Mouse (Mus musculus) erythroblast, embryonic 14.5 days (primary cell): ENCODE results near the gene Srpr.

ENCODE experiments used
- GATA1 ChIP-seq: IDR thresholded peaks from 2 replicates; pipeline ENCODE4 v1.6.1; 2012; ENCODE audit warnings: low read length, inconsistent platforms, mixed read lengths
- TAL1 ChIP-seq: IDR thresholded peaks from 3 replicates; pipeline ENCODE4 v1.6.1; 2012; ENCODE audit warnings: low read length, inconsistent platforms, mixed read lengths

GRCm38 (mm10) chr9:35290916-35291315 lies 90.9 kb downstream of the Srpr start:
- TF ChIP-seq GATA1 (no peak), TAL1 (no peak)
